Mouse (Mus musculus): ENCODE measurements around the gene Hmx3. TPM values are rescaled to one million over a fixed set of nuclear protein-coding genes. Genes with fewer than 3 reads are reported as not detected.

Gene Hmx3
- total RNA-seq (2021), result not detected
- long read RNA-seq, experiment 1, result 0 reads
- long read RNA-seq, experiment 2, result 0 reads

DNA sequence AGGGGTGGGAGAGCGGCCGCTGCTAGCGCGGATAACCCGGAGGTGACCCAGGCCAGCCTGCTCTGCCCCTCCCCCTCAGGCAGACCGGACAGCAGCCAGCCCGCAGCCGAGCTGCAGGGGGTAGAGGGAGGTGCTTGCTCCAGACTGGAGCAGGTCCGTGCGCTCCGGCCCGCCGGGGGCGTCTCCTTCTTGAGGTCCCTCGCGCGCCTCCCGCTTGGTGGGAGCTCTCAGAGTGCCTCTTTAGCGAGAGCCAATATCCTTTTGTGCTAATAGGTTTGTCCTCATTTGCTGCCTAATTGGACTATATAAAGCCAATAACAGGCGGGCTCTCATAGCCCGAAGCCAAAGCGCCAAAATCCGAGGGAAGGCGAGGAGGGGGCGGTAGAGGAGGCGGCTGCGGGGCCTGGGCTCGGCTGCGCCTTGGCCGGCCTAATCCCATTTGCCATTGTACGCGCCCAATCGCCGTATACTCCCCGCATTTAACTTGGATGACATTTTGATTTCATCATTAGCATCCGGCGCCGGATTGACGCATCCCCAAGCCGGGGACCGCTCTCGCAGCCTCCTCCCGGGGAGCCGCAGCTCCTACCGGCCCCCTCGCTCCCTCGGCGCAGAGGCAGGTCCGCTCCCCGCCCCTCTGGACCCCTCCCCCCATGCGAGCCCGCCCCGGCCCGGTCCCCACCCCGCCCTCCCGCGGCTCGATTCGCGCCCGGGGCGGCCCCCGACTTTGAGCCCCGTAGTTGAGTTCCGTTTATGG is at the start of gene Hmx3:
Gene Hmx3 (plus strand): TSS at position 753 of the 757 bp plus-strand sequence.
- no peak for DNase-seq (ENCODE audit: low spot score in 2 of 2)

- DNase-seq (ENCODE audit: low spot score in 2 of 2), result no peak
Measured at GRCm38 (mm10) chr7:131503739-131504138, 38.9 kb upstream of the Hmx3 start.

DNA sequence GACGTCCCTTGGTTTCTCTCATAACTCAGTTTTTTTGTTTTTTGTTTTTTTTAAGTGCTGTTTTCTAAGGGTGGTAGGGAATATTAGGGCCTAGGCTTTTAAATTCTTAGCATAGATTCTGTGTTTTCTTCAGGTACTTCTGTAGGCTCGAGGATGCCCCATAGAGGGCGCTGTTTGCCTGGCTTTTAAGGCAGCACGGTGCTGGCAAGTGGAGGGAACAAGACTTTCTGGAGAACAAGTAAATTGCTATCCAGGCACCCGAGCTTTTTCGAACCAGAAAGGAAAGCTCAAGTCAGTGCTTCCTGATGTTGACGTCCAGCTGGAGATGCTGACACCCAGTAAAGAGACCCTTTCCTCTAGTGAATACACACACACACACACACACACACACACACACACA is 2.7 kb upstream of the Hmx3 start:
- DNase-seq (ENCODE audit: low spot score in 2 of 2), result peak; percentile 77 to 83

DNA sequence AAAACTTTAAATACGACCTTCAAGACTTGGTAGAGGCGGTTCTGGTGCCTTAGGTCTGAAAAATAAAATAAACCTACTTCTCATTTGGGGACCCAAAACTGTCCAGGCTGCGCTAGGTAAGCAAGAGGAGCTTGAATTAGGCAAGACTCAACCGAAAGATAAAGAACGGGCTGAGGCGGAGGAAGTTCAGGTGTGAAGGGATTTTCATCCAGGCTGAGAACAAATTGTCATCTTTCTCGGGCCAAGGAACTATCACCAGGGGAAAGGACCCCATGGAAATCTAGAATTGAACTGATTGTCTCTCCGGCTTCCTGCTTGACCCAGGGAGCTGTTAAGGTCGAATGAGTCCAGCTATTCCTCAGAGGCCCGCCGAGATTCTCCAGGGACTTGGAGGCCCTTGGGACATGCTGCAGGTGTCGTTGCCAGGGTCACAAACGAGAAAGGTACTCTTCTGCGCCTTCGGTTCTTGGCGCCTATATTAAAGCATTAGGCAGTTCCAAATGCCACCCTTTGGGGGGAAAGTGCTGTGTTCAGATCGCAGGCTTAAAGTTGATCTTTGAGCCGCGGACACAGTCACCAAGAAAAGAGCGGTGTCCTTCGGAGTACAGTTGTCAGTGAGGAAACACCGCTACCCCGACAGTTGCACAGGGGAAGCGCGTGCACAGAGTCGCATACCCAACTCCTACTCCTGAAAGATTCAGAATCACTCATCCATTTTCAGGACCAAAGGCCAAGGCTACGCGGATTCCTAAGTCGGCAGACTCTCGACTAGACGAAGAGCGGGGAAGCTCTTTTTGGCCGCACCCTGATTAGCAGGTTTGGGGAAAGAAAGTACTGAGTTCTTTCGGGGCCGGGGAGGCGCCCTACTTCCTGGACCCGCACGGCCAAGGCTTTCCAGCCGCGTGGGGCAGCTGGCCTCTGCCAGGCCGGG is 1.2 kb upstream of the Hmx3 start:
- DNase-seq (ENCODE audit: low spot score in 2 of 2), result no peak

DNA sequence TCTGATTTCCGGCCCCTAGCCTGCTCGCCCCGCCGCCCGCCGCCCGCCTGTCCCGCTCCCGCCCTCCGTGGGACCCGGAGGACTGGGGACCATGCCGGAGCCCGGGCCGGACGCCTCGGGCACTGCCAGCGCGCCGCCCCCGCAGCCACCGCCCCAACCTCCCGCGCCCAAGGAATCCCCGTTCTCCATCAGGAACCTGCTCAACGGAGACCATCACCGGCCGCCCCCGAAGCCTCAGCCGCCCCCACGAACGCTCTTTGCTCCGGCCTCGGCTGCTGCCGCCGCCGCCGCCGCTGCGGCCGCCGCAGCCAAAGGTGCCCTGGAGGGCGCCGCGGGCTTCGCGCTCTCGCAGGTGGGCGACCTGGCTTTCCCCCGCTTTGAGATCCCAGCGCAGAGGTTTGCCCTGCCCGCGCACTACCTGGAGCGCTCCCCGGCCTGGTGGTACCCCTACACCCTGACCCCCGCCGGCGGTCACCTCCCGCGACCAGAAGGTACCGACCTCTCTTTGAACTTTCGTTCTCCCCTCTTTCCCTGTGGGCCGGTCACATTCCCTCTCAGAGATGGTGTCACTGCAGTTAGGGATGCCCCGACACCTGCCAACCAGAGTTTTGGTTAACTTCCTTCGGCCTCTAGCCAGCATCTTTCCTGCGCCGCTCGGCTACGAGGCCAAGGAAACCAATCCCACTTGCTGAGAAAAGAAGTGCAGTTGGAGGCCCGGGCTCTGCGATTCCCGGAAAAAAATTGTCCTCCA is 380 bp downstream of the Hmx3 start:
- no peak for DNase-seq (ENCODE audit: low spot score in 2 of 2)

DNA sequence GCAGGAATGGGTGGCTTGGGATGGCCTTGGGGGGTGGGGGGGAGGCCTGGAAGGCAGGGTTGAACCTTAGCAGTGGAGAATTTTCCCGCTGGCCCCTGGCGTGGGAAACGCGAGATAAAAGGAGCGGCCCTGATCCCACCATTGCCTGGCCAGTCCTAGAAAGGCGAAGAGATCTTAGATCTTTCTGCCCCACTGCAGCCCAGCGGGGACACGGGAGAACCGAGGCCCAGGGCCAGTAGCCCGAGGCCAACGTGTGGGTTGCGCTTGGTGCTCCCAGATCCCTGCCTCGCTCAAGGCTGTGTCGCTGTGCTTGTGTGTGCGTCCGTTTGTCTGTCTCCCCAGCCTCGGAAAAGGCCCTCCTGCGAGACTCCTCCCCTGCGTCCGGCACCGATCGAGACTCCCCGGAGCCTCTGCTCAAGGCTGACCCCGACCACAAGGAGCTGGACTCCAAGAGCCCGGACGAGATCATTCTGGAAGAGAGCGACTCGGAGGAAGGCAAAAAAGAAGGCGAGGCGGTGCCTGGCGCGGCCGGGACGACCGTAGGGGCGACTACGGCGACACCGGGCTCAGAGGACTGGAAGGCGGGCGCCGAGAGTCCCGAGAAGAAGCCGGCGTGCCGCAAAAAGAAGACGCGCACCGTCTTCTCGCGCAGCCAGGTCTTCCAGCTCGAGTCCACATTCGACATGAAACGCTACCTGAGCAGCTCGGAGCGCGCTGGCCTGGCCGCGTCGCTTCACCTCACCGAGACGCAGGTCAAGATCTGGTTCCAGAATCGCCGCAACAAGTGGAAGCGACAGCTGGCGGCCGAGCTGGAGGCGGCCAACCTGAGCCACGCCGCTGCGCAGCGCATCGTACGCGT is 1.2 kb downstream of the Hmx3 start:
- no peak for DNase-seq (ENCODE audit: low spot score in 2 of 2)

DNA sequence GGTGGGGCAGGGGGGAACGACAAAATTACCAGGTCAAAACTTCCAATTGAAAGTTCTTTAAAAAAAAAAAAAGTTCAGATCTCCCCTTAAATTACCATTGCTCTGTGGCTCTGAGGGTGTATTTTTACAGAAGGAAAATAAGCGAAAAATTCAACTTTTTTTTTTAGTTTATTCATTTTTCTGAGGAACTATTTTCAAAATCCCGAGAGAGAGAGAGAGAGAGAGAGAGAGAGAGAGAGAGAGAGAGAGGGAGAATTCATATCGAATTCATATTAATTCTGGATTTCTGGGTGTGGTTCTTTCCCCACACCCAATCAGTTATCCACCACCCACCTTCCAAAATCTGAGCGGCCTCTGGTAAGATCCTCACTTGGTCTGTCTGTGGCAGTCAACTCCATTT is 2.2 kb downstream of the Hmx3 start:
- DNase-seq (ENCODE audit: low spot score in 2 of 2), result no peak

DNA sequence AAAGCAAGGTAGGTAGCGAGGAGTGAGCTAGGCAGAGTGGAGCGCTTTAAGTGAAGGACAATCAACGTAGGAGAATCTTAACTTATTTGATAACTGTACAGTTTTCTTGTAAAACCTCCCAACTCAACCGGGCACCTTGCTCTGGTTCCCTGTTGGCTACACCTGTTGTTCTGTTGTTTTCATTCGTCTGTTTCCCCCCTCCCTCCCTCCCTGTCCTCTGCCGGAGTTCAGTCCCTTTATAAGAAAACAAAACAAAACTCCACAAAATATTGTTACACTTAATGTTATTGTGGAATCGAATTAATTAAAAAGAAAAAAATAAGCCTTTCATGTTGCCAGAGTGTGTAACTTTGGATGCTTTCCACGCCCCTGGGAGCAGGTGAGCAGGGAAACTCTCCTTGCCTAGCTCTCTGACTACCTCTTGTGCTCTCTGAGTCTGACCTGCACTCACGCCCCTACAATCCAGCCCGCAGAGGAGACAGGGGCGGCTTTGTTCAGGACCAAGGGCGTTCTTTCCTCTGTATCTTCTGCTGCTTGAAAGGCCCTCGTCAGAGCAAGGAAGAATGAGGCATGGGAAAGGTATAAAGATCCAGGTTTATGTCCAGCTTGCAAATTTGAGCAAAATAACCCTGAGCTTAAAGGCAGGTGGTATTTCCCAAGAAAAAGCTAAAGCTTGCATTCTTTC is 3.2 kb downstream of the Hmx3 start:
- DNase-seq (ENCODE audit: low spot score in 2 of 2), result no peak

- no peak for DNase-seq (ENCODE audit: low spot score in 2 of 2)
Measured at GRCm38 (mm10) chr7:131546423-131546822, 3.8 kb downstream of the Hmx3 start.

DNA sequence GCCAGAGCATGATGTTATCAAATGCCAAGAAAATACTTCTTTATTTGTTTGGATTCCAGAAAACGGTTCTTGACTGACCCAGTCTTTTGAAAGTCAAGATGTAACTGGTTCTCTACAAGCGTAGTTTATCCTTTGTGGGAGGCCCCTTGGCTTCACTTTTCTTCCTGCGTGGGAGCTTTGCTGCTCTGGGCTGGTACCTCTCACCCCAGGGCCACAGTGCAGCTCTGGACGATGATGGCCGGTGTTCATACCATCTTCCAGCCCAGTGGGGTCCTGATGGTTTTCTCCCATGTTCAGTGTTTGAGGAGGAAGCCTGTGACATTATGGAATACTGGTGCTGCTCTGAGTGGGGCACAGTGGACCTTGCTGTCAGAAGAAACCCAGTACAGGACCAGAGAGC is 4.8 kb downstream of the Hmx3 start:
- DNase-seq (ENCODE audit: low spot score in 2 of 2), result no peak

DNA sequence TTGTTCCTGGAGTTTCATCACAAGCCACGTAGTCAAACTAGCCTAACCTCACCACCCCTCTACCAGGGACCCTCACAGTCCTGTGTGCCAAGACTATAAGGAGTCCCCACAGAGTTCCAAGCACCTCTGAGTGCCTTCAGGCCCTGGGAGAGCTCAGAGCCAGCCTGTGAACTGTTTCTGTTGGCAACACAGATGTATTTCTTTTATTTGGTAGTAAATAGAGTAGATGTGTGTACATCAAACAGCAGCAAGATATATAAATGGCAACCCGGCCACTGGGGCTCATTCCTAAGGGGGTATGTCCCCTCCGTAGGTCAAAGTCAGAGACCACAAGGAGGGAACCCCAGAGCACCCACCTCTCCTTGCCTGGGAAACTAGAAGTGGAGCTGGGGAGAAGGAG is 5.8 kb downstream of the Hmx3 start, which contains the start of gene Hmx2:
Gene Hmx2 (plus strand): TSS at position 301 of the 400 bp plus-strand sequence.
- no peak for DNase-seq (ENCODE audit: low spot score in 2 of 2)

GRCm38 (mm10) chr7:131551471-131551870 is 8.8 kb downstream of the Hmx3 start:
- DNase-seq (ENCODE audit: low spot score in 2 of 2), result no peak

DNA sequence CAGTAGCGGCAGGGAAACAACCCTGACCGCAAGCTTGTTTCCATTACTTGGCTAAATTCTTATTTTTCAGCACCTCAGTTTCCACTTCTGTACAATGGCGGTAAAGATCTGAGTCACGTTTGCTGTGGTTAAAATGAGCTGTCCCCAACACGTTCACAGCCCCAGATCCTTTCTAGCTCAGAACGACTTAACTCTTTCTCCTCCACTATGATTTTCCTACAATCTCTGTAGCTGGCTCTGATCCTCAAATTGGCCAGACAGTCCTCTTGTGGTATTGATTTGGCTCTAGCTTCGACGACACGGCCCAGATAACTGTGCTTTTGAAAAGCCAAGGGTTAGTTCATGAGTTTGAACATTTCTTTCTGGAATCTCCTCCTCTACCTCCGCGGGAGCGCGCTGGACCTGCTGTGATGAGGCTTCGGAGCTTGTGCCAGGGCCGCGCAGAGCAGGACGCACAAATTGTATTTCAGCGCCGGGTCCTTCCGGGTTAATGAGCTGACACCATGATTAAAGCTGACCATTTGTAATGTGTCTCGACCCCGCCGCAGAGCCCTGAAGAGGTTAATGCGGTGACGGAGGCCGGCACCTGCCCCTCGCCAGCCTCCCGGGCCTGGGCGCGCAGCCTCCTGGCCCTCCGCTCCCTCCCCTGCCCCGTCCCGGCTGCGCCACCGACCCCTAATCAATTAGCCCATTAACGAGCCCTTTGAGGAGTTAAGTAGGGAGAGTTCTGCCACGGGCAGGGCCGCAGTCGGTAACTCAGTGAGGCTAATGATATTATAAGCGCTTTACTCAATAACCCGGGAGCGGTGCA is 9.5 kb downstream of the Hmx3 start:
- no peak for DNase-seq (ENCODE audit: low spot score in 2 of 2)

- DNase-seq (ENCODE audit: low spot score in 2 of 2), result no peak
Measured at GRCm38 (mm10) chr7:131552781-131553180, 10.1 kb downstream of the Hmx3 start.

DNA sequence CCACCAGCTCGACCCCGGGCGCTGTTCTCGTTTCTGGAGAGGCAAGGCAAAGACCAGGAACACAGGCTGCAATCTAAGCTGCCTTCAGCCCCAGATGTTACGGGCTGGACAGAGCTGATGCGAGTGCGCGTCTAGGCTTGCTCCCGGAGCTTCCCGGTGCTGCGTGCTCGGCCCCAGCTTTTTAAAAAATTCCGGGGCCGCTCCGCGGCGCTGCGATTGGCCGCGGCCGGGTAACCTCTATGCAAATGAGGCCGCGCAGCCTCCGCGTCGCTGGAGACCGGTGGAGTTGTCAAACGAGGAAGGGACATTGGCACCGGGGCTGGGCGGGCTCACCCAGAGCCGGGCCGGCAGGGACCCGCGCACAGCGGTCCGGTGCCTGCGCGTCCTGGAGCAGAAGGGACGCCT is 11.1 kb downstream of the Hmx3 start:
- no peak for DNase-seq (ENCODE audit: low spot score in 2 of 2)

GRCm38 (mm10) chr7:131554341-131555180 is 11.9 kb downstream of the Hmx3 start:
- DNase-seq (ENCODE audit: low spot score in 2 of 2), result no peak

DNA sequence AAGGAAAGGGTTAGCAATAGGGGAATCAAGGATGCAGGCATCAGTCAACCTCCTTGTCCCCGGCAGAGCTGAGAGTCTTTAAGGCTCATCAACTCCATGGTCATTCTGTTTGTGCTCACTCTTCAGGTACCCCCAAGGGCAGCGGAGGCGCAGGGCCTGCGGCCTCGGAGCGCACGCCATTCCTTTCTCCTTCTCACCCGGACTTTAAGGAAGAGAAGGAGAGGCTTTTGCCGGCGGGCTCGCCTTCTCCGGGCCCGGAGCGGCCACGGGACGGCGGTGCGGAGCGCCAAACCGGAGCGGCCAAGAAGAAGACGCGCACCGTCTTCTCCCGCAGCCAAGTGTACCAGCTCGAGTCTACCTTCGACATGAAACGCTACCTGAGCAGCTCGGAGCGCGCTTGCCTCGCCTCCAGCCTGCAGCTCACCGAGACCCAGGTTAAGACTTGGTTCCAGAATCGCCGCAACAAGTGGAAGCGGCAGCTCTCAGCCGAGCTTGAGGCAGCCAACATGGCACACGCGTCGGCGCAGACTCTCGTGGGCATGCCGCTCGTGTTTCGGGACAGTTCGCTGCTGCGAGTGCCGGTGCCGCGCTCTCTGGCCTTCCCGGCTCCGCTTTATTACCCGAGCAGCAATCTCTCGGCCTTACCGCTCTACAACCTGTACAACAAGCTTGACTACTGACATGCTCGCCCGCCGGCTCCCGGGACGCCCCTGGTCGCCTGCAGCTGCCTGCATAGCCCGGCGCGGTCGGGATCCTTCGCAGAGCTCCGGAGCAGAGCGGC is 12.8 kb downstream of the Hmx3 start:
- DNase-seq (ENCODE audit: low spot score in 2 of 2), result no peak

All from layer of hippocampus, postnatal 14 days (tissue).